Mouse (Mus musculus) MEL (cell line): ENCODE data around the gene Lamp5. TPM values are rescaled to one million over a fixed set of nuclear protein-coding genes. Genes with fewer than 3 reads are reported as not detected.

Source experiments
- DNase-seq: peaks from one replicate; pipeline ENCODE4 v3.0.0; 2011; ENCODE audit warnings: low read depth, low spot score
- H3K27ac ChIP-seq: 2 replicates; pipeline ENCODE4 v1.5.1; 2012; ENCODE audit warnings: low read depth, mild to moderate bottlenecking, control low read depth, low read length, moderate library complexity; ENCODE audit not compliant: control insufficient read depth
- H3K27me3 ChIP-seq, 2 experiments: fragments of 150-350 bp in 1 of 2; sonication (generic) in 1 of 2; 2 replicates each; pipeline ENCODE4 v1.6.1; 2012; ENCODE audit warnings: low read length in 2 of 2, mild to moderate bottlenecking in 2 of 2, improper control_type of control experiment in 1 of 2, moderate library complexity in 1 of 2; ENCODE audit not compliant: insufficient read depth in 2 of 2, control insufficient read depth in 1 of 2
- H3K36me3 ChIP-seq, 2 experiments: 2 replicates each; pipeline ENCODE4 v1.6.1; 2012 to 2014; ENCODE audit warnings: low read length in 2 of 2, improper control_type of control experiment in 1 of 2, inconsistent platforms in 1 of 2, mild to moderate bottlenecking in 1 of 2; ENCODE audit not compliant: insufficient read depth in 2 of 2, control insufficient read depth in 1 of 2
- H3K4me1 ChIP-seq, 2 experiments: fragments of 150-350 bp in 1 of 2; sonication (generic) in 1 of 2; 2 replicates each; pipeline ENCODE4 v1.6.1; 2012; ENCODE audit warnings: low read length in 2 of 2, improper control_type of control experiment in 1 of 2, mild to moderate bottlenecking in 1 of 2; ENCODE audit not compliant: insufficient read depth in 2 of 2, control insufficient read depth in 1 of 2
- H3K4me3 ChIP-seq, 2 experiments: fragments of 150-350 bp in 1 of 2; sonication (generic) in 1 of 2; 2 replicates each; pipeline ENCODE4 v1.5.1; 2012; ENCODE audit warnings: low read depth in 2 of 2, low read length in 2 of 2, mild to moderate bottlenecking in 2 of 2, moderate library complexity in 2 of 2, control low read depth in 1 of 2, improper control_type of control experiment in 1 of 2; ENCODE audit not compliant: control insufficient read depth in 1 of 2, insufficient read depth in 1 of 2
- H3K79me2 ChIP-seq: 2 replicates; pipeline ENCODE4 v1.6.1; 2012; ENCODE audit warnings: mild to moderate bottlenecking, low read length, moderate library complexity; ENCODE audit not compliant: control insufficient read depth, poor library complexity, insufficient read depth
- H3K9ac ChIP-seq: 2 replicates; pipeline ENCODE4 v1.6.1; 2012; ENCODE audit warnings: low read depth, mild to moderate bottlenecking, control low read depth, low read length, moderate library complexity; ENCODE audit not compliant: control insufficient read depth, poor library complexity, severe bottlenecking
- H3K9me3 ChIP-seq: fragments of 150-350 bp; sonication (generic); replicated peaks from 2 replicates; pipeline ENCODE4 v1.6.1; 2012; ENCODE audit warnings: mild to moderate bottlenecking, low read length, improper control_type of control experiment, moderate library complexity; ENCODE audit not compliant: insufficient read depth
- BHLHE40 ChIP-seq: IDR thresholded peaks from 2 replicates; pipeline ENCODE4 v1.6.1; 2012; ENCODE audit warnings: low read depth, mild to moderate bottlenecking, inconsistent platforms, low read length, improper control_type of control experiment, borderline replicate concordance
- CHD2 ChIP-seq: IDR thresholded peaks from 2 replicates; pipeline ENCODE4 v1.6.1; 2011; ENCODE audit warnings: low read length, improper control_type of control experiment
- E2F4 ChIP-seq: IDR thresholded peaks from 2 replicates; pipeline ENCODE4 v1.6.1; 2011; ENCODE audit warnings: low read depth, low read length, improper control_type of control experiment, borderline replicate concordance
- EP300 ChIP-seq, 2 experiments: IDR thresholded peaks; 2 replicates each; pipeline ENCODE4 v1.6.1; 2011; ENCODE audit warnings: improper control_type of control experiment in 2 of 2, low read length in 2 of 2, low read depth in 1 of 2, mild to moderate bottlenecking in 1 of 2
- ETS1 ChIP-seq: IDR thresholded peaks from 2 replicates; pipeline ENCODE4 v1.6.1; 2012; ENCODE audit warnings: low read depth, mild to moderate bottlenecking, inconsistent platforms, low read length, improper control_type of control experiment, moderate library complexity
- GABPA ChIP-seq: IDR thresholded peaks from 2 replicates; pipeline ENCODE4 v1.6.1; 2012; ENCODE audit warnings: low read depth, mild to moderate bottlenecking, inconsistent platforms, low read length, improper control_type of control experiment, moderate library complexity
- KAT2A ChIP-seq: conservative IDR thresholded peaks from 2 replicates; pipeline ENCODE4 v1.6.1; 2012; ENCODE audit warnings: low read depth, low read length, improper control_type of control experiment, inconsistent platforms
- MAFK ChIP-seq: IDR thresholded peaks from 2 replicates; pipeline ENCODE4 v1.6.1; 2011; ENCODE audit warnings: low read depth, mild to moderate bottlenecking, low read length, improper control_type of control experiment, borderline replicate concordance
- MXI1 ChIP-seq: IDR thresholded peaks from 2 replicates; pipeline ENCODE4 v1.6.1; 2011; ENCODE audit warnings: mild to moderate bottlenecking, low read depth, low read length, improper control_type of control experiment
- POLR2A ChIP-seq, 2 experiments: IDR thresholded peaks; 2 replicates each; pipeline ENCODE4 v1.6.1; 2011 to 2012; ENCODE audit warnings: low read length in 2 of 2, mild to moderate bottlenecking in 2 of 2, control low read depth in 1 of 2, improper control_type of control experiment in 1 of 2, low read depth in 1 of 2, moderate library complexity in 1 of 2; ENCODE audit not compliant: control insufficient read depth in 1 of 2, insufficient read depth in 1 of 2, poor library complexity in 1 of 2
- RAD21 ChIP-seq: IDR thresholded peaks from 2 replicates; pipeline ENCODE4 v1.6.1; 2011; ENCODE audit warnings: mild to moderate bottlenecking, low read depth, low read length, improper control_type of control experiment
- SIN3A ChIP-seq: IDR thresholded peaks from 2 replicates; pipeline ENCODE4 v1.6.1; 2012; ENCODE audit warnings: low read length, improper control_type of control experiment, inconsistent platforms
- TAL1 ChIP-seq: IDR thresholded peaks from 2 replicates; pipeline ENCODE4 v1.6.1; 2012; ENCODE audit warnings: mild to moderate bottlenecking, inconsistent platforms, low read length, moderate library complexity, mixed read lengths
- TBP ChIP-seq: IDR thresholded peaks from 2 replicates; pipeline ENCODE4 v1.8.0; 2011; ENCODE audit warnings: low read depth, low read length, improper control_type of control experiment
- TCF12 ChIP-seq: IDR thresholded peaks from 2 replicates; pipeline ENCODE4 v1.6.1; 2014; ENCODE audit warnings: low read depth, mild to moderate bottlenecking, inconsistent platforms, low read length, improper control_type of control experiment, moderate library complexity
- ZC3H11A ChIP-seq: IDR thresholded peaks from 2 replicates; pipeline ENCODE4 v1.6.1; 2012; ENCODE audit warnings: low read depth, mild to moderate bottlenecking, inconsistent platforms, low read length, improper control_type of control experiment
- ZKSCAN1 ChIP-seq: IDR thresholded peaks from 2 replicates; pipeline ENCODE4 v1.6.1; 2012; ENCODE audit warnings: low read depth, mild to moderate bottlenecking, inconsistent platforms, low read length, improper control_type of control experiment, moderate library complexity
- ZMIZ1 ChIP-seq: IDR thresholded peaks from 2 replicates; pipeline ENCODE4 v1.6.1; 2012; ENCODE audit warnings: low read depth, mild to moderate bottlenecking, inconsistent platforms, low read length, improper control_type of control experiment, moderate library complexity
- ZNF384 ChIP-seq: IDR thresholded peaks from 2 replicates; pipeline ENCODE4 v1.6.1; 2012; ENCODE audit warnings: low read depth, mild to moderate bottlenecking, inconsistent platforms, low read length, improper control_type of control experiment
- polyA plus RNA-seq, 2 experiments: library from polyadenylated mRNA; stranded (reverse) in 1 of 2; unstranded in 1 of 2; fragments of >175 nt in 1 of 2; fragments of >200 nt in 1 of 2; gene quantifications; 2 replicates each; pipeline versions ENCODE4 v1.2.1 to v1.2.4; 2012; ENCODE audit warnings: low replicate concordance in 2 of 2, low read depth in 1 of 2; ENCODE audit not compliant: insufficient read length in 2 of 2, insufficient read depth in 1 of 2, missing spikeins in 1 of 2
- total RNA-seq: library from RNA; depleted of rRNA; stranded (reverse); fragments of 300-350 nt; gene quantifications from 2 replicates; pipeline ENCODE4 v1.2.3, GENCODE M21; 2012

The Lamp5 gene
- total and polyA plus RNA-seq, 3 experiments: not detected

DNA sequence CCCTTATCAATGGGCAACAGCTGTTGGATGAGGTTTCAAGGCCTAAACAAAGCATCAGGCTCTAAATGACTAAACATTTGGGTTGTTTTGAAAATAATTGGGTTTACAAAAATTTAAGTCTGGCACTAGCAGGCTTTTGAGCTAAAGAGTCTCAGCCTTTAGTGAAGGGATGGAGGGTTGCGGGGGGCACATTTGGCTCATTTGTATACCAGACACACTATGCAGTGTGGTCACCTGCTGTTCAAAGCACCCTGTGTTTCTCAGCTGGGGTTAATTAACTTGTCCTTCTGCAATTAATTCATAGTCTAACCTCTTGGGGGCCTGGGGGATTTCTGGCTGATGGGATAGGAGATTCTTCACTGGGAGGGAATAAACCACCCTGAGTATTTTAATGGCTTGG lies 12.3 kb downstream of the Lamp5 start:
- Histone ChIP-seq H3K36me3 (no peaks in the 10 kb centered on the region), H3K9ac (no peak overlapping the region), H3K4me1 (no peaks in the 10 kb centered on the region), H3K4me3 (no peak overlapping the region), H3K79me2 (no peaks in the 10 kb centered on the region), H3K27ac (no peak overlapping the region), H3K27me3 (no peaks in the 10 kb centered on the region), H3K9me3 (no peaks in the 10 kb centered on the region)
- no peak for DNase-seq
- TF ChIP-seq KAT2A: no peak
- TF ChIP-seq MAFK: no peak
- TF ChIP-seq TCF12: no peak
- no peak for TF ChIP-seq MXI1
- TF ChIP-seq ZMIZ1: no peak
- TF ChIP-seq TBP: no peak
- no peak for TF ChIP-seq ZKSCAN1
- no peak for TF ChIP-seq EP300 (IDR thresholded peaks at IDR 0.05; ENCODE audit: low read depth in 1 of 2, low read length in 2 of 2)
- no peak for TF ChIP-seq GABPA
- no peak for TF ChIP-seq POLR2A (IDR thresholded peaks at IDR 0.05; ENCODE audit: control insufficient read depth in 1 of 2, insufficient read depth in 1 of 2, low read depth in 1 of 2, low read length in 2 of 2, poor library complexity in 1 of 2)
- no peak for TF ChIP-seq E2F4
- TF ChIP-seq SIN3A: no peak
- no peak for TF ChIP-seq RAD21
- TF ChIP-seq ZC3H11A: no peak

- no peaks in the 10 kb centered on the region for H3K36me3 ChIP-seq
- no peaks in the 10 kb centered on the region for H3K4me1 ChIP-seq
- DNase-seq: no peak
- no peak overlapping the region for H3K4me3 ChIP-seq
- H3K9ac ChIP-seq: no peak overlapping the region
- H3K27me3 ChIP-seq: no peaks in the 10 kb centered on the region
- H3K9me3 ChIP-seq: no peaks in the 10 kb centered on the region
- TF ChIP-seq ZC3H11A (no peak), SIN3A (no peak)
- H3K27ac ChIP-seq: no peak overlapping the region
- H3K79me2 ChIP-seq: no peaks in the 10 kb centered on the region
Measured at GRCm38 (mm10) chr2:136095978-136096377, 43.9 kb downstream of the Lamp5 start.

GRCm38 (mm10) chr2:136097143-136097542 lies 45.1 kb downstream of the Lamp5 start:
- Histone ChIP-seq H3K4me3 (no peak overlapping the region), H3K27ac (no peak overlapping the region), H3K4me1 (no peaks in the 10 kb centered on the region), H3K27me3 (no peaks in the 10 kb centered on the region), H3K9ac (no peak overlapping the region), H3K9me3 (no peaks in the 10 kb centered on the region), H3K36me3 (no peaks in the 10 kb centered on the region), H3K79me2 (no peaks in the 10 kb centered on the region)
- no peak for DNase-seq
- TF ChIP-seq E2F4: no peak
- no peak for TF ChIP-seq ZNF384
- TF ChIP-seq KAT2A: no peak
- TF ChIP-seq BHLHE40: no peak
- no peak for TF ChIP-seq GABPA
- TF ChIP-seq MXI1: no peak
- no peak for TF ChIP-seq SIN3A
- TF ChIP-seq ETS1: no peak
- no peak for TF ChIP-seq TAL1
- no peak for TF ChIP-seq CHD2
